Mouse (Mus musculus) stomach, embryonic 15.5 days (tissue): Measurements from ENCODE around the gene Fgf8. TPM values are rescaled to one million over a fixed set of nuclear protein-coding genes. Genes with fewer than 3 reads are reported as not detected.

Experiments used
- ATAC-seq: fragments of 200-750 bp; cut with Nextera tagmentation; 2 replicates; pipeline ENCODE4 v1.8.0; 2017; ENCODE audit warnings: low read depth, moderate number of reproducible peaks, moderate TSS enrichment; ENCODE audit not compliant: insufficient read depth, low FRiP score
- H3K27ac ChIP-seq: fragments of 300-500 bp; sonication (generic); 2 replicates; pipeline ENCODE4 v1.5.1; 2015; ENCODE audit warnings: mild to moderate bottlenecking, inconsistent platforms
- H3K27me3 ChIP-seq: fragments of 300-500 bp; sonication (generic); replicated peaks from 2 replicates; pipeline ENCODE4 v1.6.1; 2015; ENCODE audit warnings: inconsistent platforms
- H3K36me3 ChIP-seq: fragments of 300-500 bp; sonication (generic); 2 replicates; pipeline ENCODE4 v1.6.1; 2015; ENCODE audit warnings: inconsistent platforms
- H3K4me1 ChIP-seq: fragments of 300-500 bp; sonication (generic); 2 replicates; pipeline ENCODE4 v1.6.1; 2015; ENCODE audit warnings: inconsistent platforms
- H3K4me2 ChIP-seq: fragments of 300-500 bp; sonication (generic); 2 replicates; pipeline ENCODE4 v1.6.1; 2015; ENCODE audit warnings: mild to moderate bottlenecking, inconsistent platforms
- H3K4me3 ChIP-seq: fragments of 300-500 bp; sonication (generic); replicated peaks from 2 replicates; pipeline ENCODE4 v1.5.1; 2015; ENCODE audit warnings: inconsistent platforms
- H3K9ac ChIP-seq: fragments of 300-500 bp; sonication (generic); 2 replicates; pipeline ENCODE4 v1.6.1; 2015; ENCODE audit warnings: inconsistent platforms
- H3K9me3 ChIP-seq: fragments of 300-500 bp; sonication (generic); 2 replicates; pipeline ENCODE4 v1.6.1; 2016; ENCODE audit warnings: inconsistent platforms
- WGBS: fragments of 180-500 bp; shearing (Covaris S2); methylation state at CpG from one replicate; pipeline ENCODE4 v1.1.7; 2015; 5-methylcytosine and 5-hydroxymethylcytosine counted together
- polyA plus RNA-seq: library from polyadenylated mRNA; unstranded; fragments of >200 nt; fragmentation: Nextera tagmentation; extraction: Ambion mirVana; gene quantifications from 2 replicates; pipeline ENCODE4 v1.2.1, GENCODE M21; 2015

The Fgf8 gene
- 0.17 TPM in 1 of 2 replicates, not detected in the other for polyA plus RNA-seq

- no peak for ATAC-seq
- Histone ChIP-seq H3K4me1 (peaks cover 35% of the 10 kb centered on the region), H3K4me2 (peak within 1 kb of the TSS; percentile 78), H3K27ac (no peak within 1 kb of the TSS), H3K36me3 (no peaks in the 10 kb centered on the region), H3K9me3 (no peaks in the 10 kb centered on the region), H3K4me3 (peak within 1 kb of the TSS; percentile 40), H3K9ac (no peak within 1 kb of the TSS), H3K27me3 (peaks cover 88% of the 10 kb centered on the region)
- WGBS, result under 1% methylated on average over 51 of the region's 68 CpGs
Observed at GRCm38 (mm10) chr19:45742218-45742983, at the start of gene Fgf8. Fgf8 (minus strand) TSS chr19:45742915.

GRCm38 (mm10) chr19:45792404-45792803 is 49.7 kb upstream of the Fgf8 start:
- 88% methylated on average over 6 of the region's 6 CpGs for WGBS
- Histone ChIP-seq H3K4me1 (no peaks in the 10 kb centered on the region), H3K4me2 (no peak overlapping the region), H3K4me3 (no peak overlapping the region), H3K27ac (no peak overlapping the region), H3K9me3 (no peaks in the 10 kb centered on the region), H3K9ac (no peak overlapping the region), H3K36me3 (no peaks in the 10 kb centered on the region), H3K27me3 (no peaks in the 10 kb centered on the region)
- ATAC-seq, result no peak

DNA sequence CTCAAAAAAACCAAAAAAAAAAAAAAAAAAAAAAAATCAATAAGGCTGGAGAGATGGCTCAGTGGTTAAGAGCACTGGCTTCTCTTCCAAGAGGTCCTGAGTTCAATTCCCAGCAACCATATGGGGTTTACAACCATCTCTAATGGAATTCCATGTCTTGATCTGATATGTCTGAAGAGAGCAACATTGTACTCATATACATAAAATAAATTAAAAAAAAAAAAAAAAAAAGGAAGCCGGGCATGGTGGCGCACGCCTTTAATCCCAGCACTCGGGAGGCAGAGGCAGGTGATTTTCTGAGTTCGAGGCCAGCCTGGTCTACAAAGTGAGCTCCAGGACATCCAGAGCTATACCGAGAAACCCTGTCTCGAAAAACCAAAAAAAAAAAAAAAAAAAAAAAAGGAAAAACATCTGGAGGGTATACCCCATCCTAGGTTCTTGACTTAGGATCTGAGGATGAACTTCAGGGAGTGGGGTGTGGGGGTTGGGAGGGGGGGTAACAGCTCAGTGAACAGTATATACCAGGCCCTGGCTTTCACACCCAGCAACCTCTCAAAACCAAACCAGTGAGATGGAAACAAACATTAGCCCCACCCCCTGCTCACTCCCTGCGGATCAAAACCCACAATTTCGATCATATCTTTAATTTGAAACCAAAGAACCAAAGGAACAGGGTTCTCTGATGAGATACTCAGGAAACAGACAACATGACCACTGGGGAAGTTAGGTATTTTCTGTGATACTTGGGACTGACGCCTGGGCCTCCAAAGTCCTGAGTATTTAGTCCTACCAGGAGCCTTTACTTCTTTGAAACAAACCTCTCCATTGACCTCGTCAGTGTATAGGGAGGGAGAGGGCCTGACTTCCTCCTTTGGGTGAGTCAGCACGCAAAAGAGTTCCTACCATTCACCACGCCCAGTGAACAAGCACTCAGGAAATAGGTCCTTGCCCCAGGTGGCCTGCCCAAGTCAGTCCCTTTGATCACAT is 47.5 kb upstream of the Fgf8 start:
- peak; percentile 82 for ATAC-seq
- H3K27ac ChIP-seq, result peak overlapping the region; percentile 57; the same call in 1 of the 2 replicates
- no peaks in the 10 kb centered on the region for H3K4me1 ChIP-seq
- H3K9ac ChIP-seq, result no peak overlapping the region
- H3K27me3 ChIP-seq, result no peaks in the 10 kb centered on the region
- 69% methylated on average over 13 of the region's 13 CpGs for WGBS
- no peaks in the 10 kb centered on the region for H3K36me3 ChIP-seq
- no peaks in the 10 kb centered on the region for H3K9me3 ChIP-seq
- no peak overlapping the region for H3K4me2 ChIP-seq
- no peak overlapping the region for H3K4me3 ChIP-seq

DNA sequence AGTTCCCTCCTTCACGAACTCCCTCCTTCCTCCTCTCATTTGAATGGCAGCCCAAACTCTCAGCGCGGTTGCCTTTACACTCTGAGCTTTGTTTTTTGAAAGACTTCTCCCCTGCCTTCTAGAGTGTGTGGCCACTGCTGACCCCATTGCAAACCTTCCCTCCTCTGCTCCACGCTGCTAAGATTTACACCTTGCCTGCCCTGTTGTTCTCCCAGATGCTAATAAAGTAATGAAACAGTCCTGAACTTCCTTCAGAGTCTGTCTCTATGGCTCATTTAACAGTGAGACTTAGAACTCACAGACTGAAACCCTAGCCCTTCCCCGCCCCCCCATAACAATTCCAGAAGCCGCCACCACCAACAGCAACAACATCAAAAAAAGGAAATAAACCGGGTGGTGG is 46.6 kb upstream of the Fgf8 start:
- H3K9ac ChIP-seq, result no peak overlapping the region

DNA sequence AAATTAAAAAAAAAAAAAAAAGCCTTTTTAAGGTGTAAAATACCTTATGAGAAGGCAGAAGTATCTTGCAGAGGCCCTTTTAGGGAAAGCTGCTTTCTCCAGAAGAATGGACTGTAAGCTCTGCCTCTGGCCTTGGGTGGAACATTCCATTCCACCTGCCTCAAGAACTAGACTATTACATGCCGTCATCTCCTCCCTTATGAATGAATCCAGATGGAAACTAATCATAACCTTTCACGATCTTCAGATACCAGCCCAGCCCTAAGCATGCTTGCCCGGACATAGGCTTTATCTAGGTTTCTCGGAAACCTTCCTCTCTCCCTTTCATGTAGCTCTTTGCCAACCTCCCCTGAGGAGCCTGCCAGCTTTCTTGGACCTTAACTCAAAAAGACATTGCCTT is 45.6 kb upstream of the Fgf8 start:
- WGBS, result 62% methylated on average over 4 of the region's 4 CpGs
- ATAC-seq, result no peak

More for the DNA sequence above, 46.6 kb upstream of the Fgf8 start:
- Histone ChIP-seq H3K4me3 (no peak overlapping the region), H3K4me1 (no peaks in the 10 kb centered on the region), H3K9me3 (no peaks in the 10 kb centered on the region), H3K27ac (no peak overlapping the region), H3K36me3 (no peaks in the 10 kb centered on the region), H3K4me2 (no peak overlapping the region), H3K27me3 (no peaks in the 10 kb centered on the region)
- ATAC-seq, result no peak
- WGBS, result 73% methylated on average over 7 of the region's 7 CpGs

GRCm38 (mm10) chr19:45787450-45787849 is 44.7 kb upstream of the Fgf8 start:
- ATAC-seq, result no peak
- Histone ChIP-seq H3K36me3 (no peaks in the 10 kb centered on the region), H3K4me3 (no peak overlapping the region), H3K9me3 (no peaks in the 10 kb centered on the region), H3K4me2 (no peak overlapping the region), H3K9ac (no peak overlapping the region), H3K27ac (no peak overlapping the region), H3K27me3 (no peaks in the 10 kb centered on the region), H3K4me1 (0 out of 2 replicates have a peak, but pooled peaks cover 2% of the 10 kb centered on the region)
- WGBS, result 57% methylated on average over 3 of the region's 3 CpGs

More for the DNA sequence above, 45.6 kb upstream of the Fgf8 start:
- Histone ChIP-seq H3K4me1 (0 out of 2 replicates have a peak, but pooled peaks cover 2% of the 10 kb centered on the region), H3K4me3 (no peak overlapping the region), H3K9ac (no peak overlapping the region), H3K36me3 (no peaks in the 10 kb centered on the region), H3K4me2 (no peak overlapping the region), H3K27me3 (no peaks in the 10 kb centered on the region), H3K9me3 (no peaks in the 10 kb centered on the region), H3K27ac (no peak overlapping the region)

DNA sequence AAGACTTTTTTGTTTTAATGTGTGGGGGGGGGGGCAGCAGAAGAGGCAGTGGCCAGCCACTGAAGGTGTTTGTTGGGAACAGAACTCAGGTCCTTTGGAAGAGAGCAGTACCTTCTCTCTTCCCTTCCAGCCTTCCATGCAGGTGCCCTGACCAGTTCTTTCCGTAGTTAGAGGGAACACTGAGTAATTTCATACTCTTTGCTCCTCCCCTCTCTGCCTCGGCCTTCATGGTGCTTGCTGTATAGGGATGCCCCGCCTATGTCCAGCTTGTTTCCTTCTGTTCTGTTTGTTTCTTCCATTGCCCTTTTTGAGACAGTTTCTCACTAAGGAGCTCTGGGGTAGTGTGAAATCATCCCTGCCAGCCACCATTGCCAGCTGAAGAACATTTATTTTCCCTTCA is 42.8 kb upstream of the Fgf8 start:
- H3K27ac ChIP-seq, result peak overlapping the region; percentile 11; the same call in 1 of the 2 replicates
- ATAC-seq, result no peak
- H3K4me3 ChIP-seq, result no peak overlapping the region
- H3K4me2 ChIP-seq, result no peak overlapping the region
- no peak overlapping the region for H3K9ac ChIP-seq
- H3K36me3 ChIP-seq, result 0 out of 2 replicates have a peak, but pooled peaks cover 2% of the 10 kb centered on the region
- peaks cover 12% of the 10 kb centered on the region for H3K4me1 ChIP-seq
- 44% methylated on average over 3 of the region's 3 CpGs for WGBS
- no peaks in the 10 kb centered on the region for H3K9me3 ChIP-seq
- no peaks in the 10 kb centered on the region for H3K27me3 ChIP-seq

GRCm38 (mm10) chr19:45783933-45784576 is 41.3 kb upstream of the Fgf8 start:
- Histone ChIP-seq H3K4me1 (peaks cover 15% of the 10 kb centered on the region), H3K4me2 (peak overlapping the region; percentile 59), H3K9ac (no peak overlapping the region), H3K27me3 (no peaks in the 10 kb centered on the region), H3K4me3 (peak overlapping the region; percentile 90), H3K27ac (peak overlapping the region; percentile 60; the same call in 1 of the 2 replicates), H3K9me3 (no peaks in the 10 kb centered on the region), H3K36me3 (0 out of 2 replicates have a peak, but pooled peaks cover 8% of the 10 kb centered on the region)
- 30% methylated on average over 17 of the region's 17 CpGs for WGBS
- no peak for ATAC-seq

DNA sequence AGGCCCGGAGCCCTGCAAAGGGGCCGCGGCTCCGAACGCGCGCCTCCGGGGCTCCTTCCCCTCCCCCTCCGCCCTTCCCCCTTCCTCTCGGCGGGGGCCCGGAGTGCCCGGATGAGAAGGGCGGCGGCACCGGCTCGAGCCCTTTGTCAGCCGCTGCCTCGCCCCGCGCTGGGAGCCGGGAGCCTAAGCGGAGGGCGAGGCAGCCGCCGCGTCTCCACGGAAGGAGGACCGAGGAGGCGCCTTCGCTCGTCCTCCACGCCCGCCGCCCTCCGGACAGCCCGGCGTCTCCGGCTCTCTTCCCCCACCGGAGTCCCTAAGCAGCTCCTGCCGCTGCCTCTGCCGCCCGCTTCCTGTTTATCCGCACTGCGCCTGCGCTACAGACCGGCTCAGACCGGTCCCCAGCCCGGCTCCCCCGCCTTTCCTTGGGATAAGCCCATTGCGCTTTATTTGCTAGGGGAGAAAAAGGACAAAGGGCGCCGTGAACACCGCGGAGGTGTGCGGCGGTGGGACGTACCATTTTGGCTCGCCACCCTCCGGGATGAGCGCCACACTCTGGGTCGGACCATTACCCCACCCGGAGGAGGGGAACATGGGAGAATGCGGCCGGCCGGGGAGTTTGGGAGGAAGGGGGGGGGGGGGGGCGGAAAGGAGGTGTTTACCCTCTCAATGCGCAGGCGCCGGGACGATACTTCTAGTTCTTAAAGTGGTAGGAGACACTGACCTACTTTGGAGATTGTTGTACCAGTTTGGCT is 40.6 kb upstream of the Fgf8 start, which contains the start of gene Mgea5:
Mgea5 (minus strand) TSS at position 657 of the 752 bp plus-strand sequence.
- Histone ChIP-seq H3K27me3 (no peaks in the 10 kb centered on the region), H3K27ac (peak within 1 kb of the TSS; percentile 97), H3K9me3 (no peaks in the 10 kb centered on the region), H3K4me2 (peak within 1 kb of the TSS; percentile 59), H3K9ac (peak within 1 kb of the TSS; percentile 97), H3K36me3 (peaks cover 8% of the 10 kb centered on the region; the same call in 1 of the 2 replicates), H3K4me3 (peak within 1 kb of the TSS; percentile 90), H3K4me1 (peaks cover 15% of the 10 kb centered on the region)
- ATAC-seq, result peak; percentile 98
- under 1% methylated on average over 58 of the region's 71 CpGs for WGBS

GRCm38 (mm10) chr19:45782315-45783001 is 39.7 kb upstream of the Fgf8 start:
- H3K9me3 ChIP-seq, result no peaks in the 10 kb centered on the region
- H3K4me3 ChIP-seq, result peak overlapping the region; percentile 90
- H3K9ac ChIP-seq, result peak overlapping the region; percentile 97
- H3K4me2 ChIP-seq, result peak overlapping the region; percentile 54
- under 1% methylated on average over 36 of the region's 36 CpGs for WGBS
- H3K36me3 ChIP-seq, result peaks cover 16% of the 10 kb centered on the region; the same call in 1 of the 2 replicates
- no peaks in the 10 kb centered on the region for H3K27me3 ChIP-seq
- H3K27ac ChIP-seq, result peak overlapping the region; percentile 97
- H3K4me1 ChIP-seq, result peaks cover 15% of the 10 kb centered on the region
- ATAC-seq, result peak; percentile 27; the same call in 1 of the 2 replicates
